Mouse (Mus musculus) midbrain, postnatal 0 days (tissue): ENCODE measurements around the gene Mctp1. TPM values are rescaled to one million over a fixed set of nuclear protein-coding genes. Genes with fewer than 3 reads are reported as not detected.

Experiments used
- ATAC-seq: fragments of 200-750 bp; cut with Nextera tagmentation; 2 replicates; pipeline ENCODE4 v1.8.0; 2017; ENCODE audit warnings: moderate number of reproducible peaks, mild to moderate bottlenecking, moderate TSS enrichment, moderate library complexity; ENCODE audit not compliant: low FRiP score
- DNase-seq: peaks from one replicate; pipeline ENCODE4 v3.0.0-alpha.2; 2015; ENCODE audit warnings: low spot score
- H3K27ac ChIP-seq: fragments of 300-500 bp; sonication (generic); 2 replicates; pipeline ENCODE4 v1.5.1; 2014; ENCODE audit warnings: low read depth, mild to moderate bottlenecking, low read length, mixed read lengths
- H3K27me3 ChIP-seq: fragments of 300-500 bp; sonication (generic); 2 replicates; pipeline ENCODE4 v1.6.1; 2014; ENCODE audit warnings: low read length, control low read depth, mixed read lengths; ENCODE audit not compliant: insufficient read depth
- H3K36me3 ChIP-seq: fragments of 300-500 bp; sonication (generic); 2 replicates; pipeline ENCODE4 v1.6.1; 2014; ENCODE audit warnings: low read length, control low read depth, mixed read lengths; ENCODE audit not compliant: insufficient read depth
- H3K4me1 ChIP-seq: fragments of 300-500 bp; sonication (generic); 2 replicates; pipeline ENCODE4 v1.6.1; 2014; ENCODE audit warnings: mild to moderate bottlenecking, control low read depth, antibody characterized with exemption, low read length, mixed read lengths; ENCODE audit not compliant: insufficient read depth
- H3K4me2 ChIP-seq: fragments of 300-500 bp; sonication (generic); 2 replicates; pipeline ENCODE4 v1.6.1; 2014; ENCODE audit warnings: low read depth, mild to moderate bottlenecking, low read length, mixed read lengths; ENCODE audit not compliant: poor library complexity, severe bottlenecking
- H3K4me3 ChIP-seq: fragments of 300-500 bp; sonication (generic); 2 replicates; pipeline ENCODE4 v1.5.1; 2014; ENCODE audit warnings: low read depth, mild to moderate bottlenecking, low read length, moderate library complexity
- H3K9ac ChIP-seq: fragments of 300-500 bp; sonication (generic); replicated peaks from 2 replicates; pipeline ENCODE4 v1.6.1; 2014; ENCODE audit warnings: mild to moderate bottlenecking, low read length, moderate library complexity, mixed read lengths; ENCODE audit not compliant: poor library complexity, severe bottlenecking
- H3K9me3 ChIP-seq: fragments of 300-500 bp; sonication (generic); 2 replicates; pipeline ENCODE4 v1.6.1; 2016; ENCODE audit warnings: low read length, control low read depth
- CTCF ChIP-seq: IDR thresholded peaks from 2 replicates; pipeline ENCODE4 v1.5.1; 2016; ENCODE audit warnings: antibody characterized with exemption, mild to moderate bottlenecking
- WGBS: fragments of 180-500 bp; shearing (Covaris S2); extraction: QIAGEN DNeasy Blood & Tissue Kit; methylation state at CpG from one replicate; pipeline ENCODE4 v1.1.7; 2014; 5-methylcytosine and 5-hydroxymethylcytosine counted together
- polyA plus RNA-seq: library from polyadenylated mRNA; unstranded; fragments of >200 nt; fragmentation: Nextera tagmentation; extraction: Ambion mirVana; gene quantifications from 2 replicates; pipeline ENCODE4 v1.2.1, GENCODE M21; 2015
- total RNA-seq: library from RNA; depleted of rRNA; stranded (reverse); fragments of >200 nt; gene quantifications from 2 replicates; pipeline ENCODE4 v1.2.3, GENCODE M21; 2014; rRNA removed

The Mctp1 gene
- total and polyA plus RNA-seq, 2 experiments from 2014 or later = 3.9 to 7.0 TPM

DNA sequence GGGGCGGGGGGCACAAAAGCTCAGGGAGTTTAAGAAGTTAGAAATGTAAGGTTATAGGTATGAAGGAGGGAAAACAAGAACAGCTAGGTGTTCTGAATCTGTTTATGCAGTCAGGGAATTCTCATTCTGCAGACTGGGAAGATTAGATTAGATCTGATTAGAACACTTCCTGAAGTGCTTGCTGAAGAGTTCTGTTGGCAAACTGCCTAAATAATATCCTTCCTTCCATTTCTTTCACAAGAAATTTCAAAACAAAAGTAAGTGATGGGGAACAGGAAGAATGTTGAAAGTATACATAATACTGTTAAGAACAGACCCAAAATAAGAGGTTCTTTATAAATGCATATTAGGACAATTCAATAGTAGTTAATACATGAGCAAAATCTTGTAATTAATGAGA lies 678.9 kb downstream of the Mctp1 start:
- Histone ChIP-seq H3K4me2 (no peak overlapping the region), H3K4me3 (no peak overlapping the region), H3K4me1 (no peaks in the 10 kb centered on the region), H3K27me3 (no peaks in the 10 kb centered on the region), H3K9me3 (no peaks in the 10 kb centered on the region), H3K27ac (no peak overlapping the region), H3K36me3 (no peaks in the 10 kb centered on the region), H3K9ac (no peak overlapping the region)
- DNase-seq (no peak), ATAC-seq (no peak)
- 90% methylated on average over 1 of the region's 1 CpGs for WGBS
- no peak for TF ChIP-seq CTCF

DNA sequence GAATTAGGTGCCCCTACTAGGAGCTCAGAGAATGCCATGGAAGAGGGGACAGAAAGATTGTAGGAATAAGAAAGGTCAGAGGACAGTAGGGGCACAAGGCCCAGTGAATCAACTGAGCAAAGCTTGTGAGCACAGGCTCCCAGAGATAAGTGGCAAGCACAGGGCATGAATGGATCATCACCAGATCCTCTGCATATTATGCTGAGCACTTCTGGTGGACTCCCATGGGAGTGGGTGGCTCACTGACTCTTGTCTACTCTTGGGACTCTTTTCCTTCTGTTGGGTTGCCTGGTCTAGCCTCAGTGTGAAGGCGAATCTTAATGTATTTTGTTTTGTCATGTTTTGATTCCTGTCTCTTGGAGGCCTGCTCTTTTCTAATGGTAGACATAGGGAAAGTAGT lies 684.5 kb downstream of the Mctp1 start:
- Histone ChIP-seq H3K4me3 (no peak overlapping the region), H3K27ac (no peak overlapping the region), H3K9me3 (no peaks in the 10 kb centered on the region), H3K36me3 (no peaks in the 10 kb centered on the region), H3K27me3 (no peaks in the 10 kb centered on the region), H3K4me2 (no peak overlapping the region), H3K4me1 (no peaks in the 10 kb centered on the region), H3K9ac (no peak overlapping the region)
- 90% methylated on average over 1 of the region's 1 CpGs for WGBS
- ATAC-seq (no peak), DNase-seq (no peak)
- no peak for TF ChIP-seq CTCF

DNA sequence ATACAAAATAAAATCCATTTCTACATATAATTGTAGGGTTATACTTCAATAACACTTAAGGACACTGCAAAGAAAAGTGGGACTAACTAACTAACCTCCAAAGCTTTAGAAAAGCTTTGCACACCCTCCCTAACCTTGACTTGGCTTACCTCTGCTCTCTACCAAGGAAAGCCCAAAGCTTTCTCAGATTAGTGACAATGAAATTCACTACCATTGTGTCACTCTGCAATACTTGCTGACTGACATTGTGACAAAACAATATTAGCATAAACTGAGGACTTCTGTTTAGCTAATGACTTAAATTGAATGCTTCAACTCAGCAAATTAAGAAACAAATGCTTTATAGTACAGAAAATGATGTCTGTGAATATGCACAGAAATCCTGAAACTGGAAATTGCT lies 687.7 kb downstream of the Mctp1 start:
- no peak for TF ChIP-seq CTCF
- H3K27ac ChIP-seq = no peak overlapping the region
- H3K4me1 ChIP-seq = no peaks in the 10 kb centered on the region
- no peak overlapping the region for H3K4me3 ChIP-seq
- no peaks in the 10 kb centered on the region for H3K9me3 ChIP-seq
- H3K4me2 ChIP-seq = no peak overlapping the region
- ATAC-seq = no peak
- H3K27me3 ChIP-seq = no peaks in the 10 kb centered on the region
- H3K36me3 ChIP-seq = no peaks in the 10 kb centered on the region
- no peak overlapping the region for H3K9ac ChIP-seq
- DNase-seq = no peak

Other genes with a start within 250 kb of the Mctp1 start
- gene Fam81b, start 79.5 kb upstream of the Mctp1 start, total RNA-seq = not detected in 2 replicates
- gene Fam81b, start 79.5 kb upstream of the Mctp1 start, polyA plus RNA-seq = 0.21 and 0.37 TPM in 2 replicates